Mouse (Mus musculus) olfactory bulb, adult 2 months (tissue): ENCODE data around the gene Vapa.

Experiments used
- CTCF ChIP-seq: fragments of 200-500 bp; IDR thresholded peaks from 2 replicates; pipeline ENCODE4 v1.5.1; 2012; ENCODE audit warnings: low read depth, mild to moderate bottlenecking, low read length, moderate library complexity; ENCODE audit not compliant: insufficient read depth
- POLR2A ChIP-seq: fragments of 200-500 bp; IDR thresholded peaks from 2 replicates; pipeline ENCODE4 v1.6.1; 2012; ENCODE audit warnings: mild to moderate bottlenecking, low read depth, low read length, moderate library complexity; ENCODE audit not compliant: insufficient read depth

DNA sequence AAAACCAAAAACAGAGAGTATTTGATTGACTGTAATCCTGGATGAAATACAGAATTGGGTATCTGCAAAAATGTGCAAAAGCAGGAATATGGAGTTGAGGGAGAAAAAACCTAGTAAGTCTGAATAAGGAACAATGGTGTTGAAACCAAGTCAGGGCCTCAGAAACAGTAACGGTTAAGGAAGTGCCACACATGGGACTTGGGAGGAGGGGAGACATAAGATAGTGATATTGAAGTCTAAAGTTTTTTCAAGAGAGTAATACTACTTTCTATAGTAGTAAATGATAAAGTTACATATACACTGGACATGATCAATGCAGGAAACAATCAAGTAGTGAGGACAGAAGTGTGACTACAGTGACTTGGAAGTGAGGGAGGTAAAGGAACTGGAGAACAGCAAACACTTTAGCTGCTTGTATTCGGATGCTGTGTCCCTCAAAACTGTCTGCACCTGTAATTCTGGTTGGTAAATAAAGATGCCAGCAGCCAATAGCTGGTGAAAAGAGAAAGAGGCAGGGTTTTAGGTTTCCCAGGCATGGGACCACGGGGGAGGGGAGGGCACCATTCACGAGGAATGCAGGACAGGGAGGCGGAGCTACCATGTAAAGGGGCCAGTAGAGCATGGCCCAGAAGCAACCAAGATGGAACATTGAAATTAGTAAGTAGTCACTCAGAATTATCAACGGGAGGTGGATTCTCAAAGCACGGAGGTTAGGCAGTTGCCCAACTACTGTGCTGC lies 5.6 kb downstream of the Vapa start:
- TF ChIP-seq CTCF (no peak), POLR2A (no peak)
